Mouse (Mus musculus): Measurements from ENCODE around the gene Polr3g. TPM values are rescaled to one million over a fixed set of nuclear protein-coding genes. Genes with fewer than 3 reads are reported as not detected.

The Polr3g gene
- 11.5 TPM for polyA plus RNA-seq (2017; shearing (Covaris generic))

DNA sequence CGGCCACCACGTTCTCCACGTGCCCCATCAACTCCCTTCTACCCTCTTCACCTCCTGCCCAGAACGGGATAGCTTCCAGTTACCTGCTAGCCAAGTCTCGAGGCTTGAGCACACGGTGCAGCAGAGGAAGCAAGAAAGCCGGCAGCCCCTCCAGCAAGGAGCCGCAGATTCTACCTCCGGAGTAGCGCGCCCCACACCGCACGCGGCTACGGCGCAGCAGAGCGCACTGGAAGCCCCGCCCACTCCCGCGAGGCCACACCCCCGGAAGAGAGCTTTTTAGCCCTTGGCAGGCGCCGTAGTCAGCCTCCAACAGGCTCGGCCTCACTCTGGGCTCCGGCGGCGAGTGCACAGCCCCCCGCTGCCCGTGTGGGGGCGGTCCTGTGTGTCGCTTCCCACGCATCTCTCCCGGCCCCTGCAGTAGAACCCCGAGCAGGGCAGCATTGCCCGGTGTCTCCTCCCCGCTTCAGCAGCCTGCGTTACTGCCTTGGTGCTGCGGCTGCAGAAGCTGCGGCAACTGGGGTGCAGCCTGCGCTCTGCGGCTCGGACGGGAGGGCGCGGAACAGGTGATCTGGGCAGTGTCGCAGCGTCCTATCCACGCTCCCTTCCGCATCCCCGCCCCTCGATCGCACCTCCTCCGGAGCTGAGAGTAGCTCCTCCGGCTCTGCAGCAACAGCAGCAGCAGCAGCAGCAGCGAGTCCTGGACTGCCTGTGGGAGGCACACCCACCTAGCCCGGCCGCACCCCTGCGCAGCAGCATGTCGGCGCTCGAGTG, at the start of gene Polr3g, which contains the start of gene Mblac2:
Gene Polr3g (minus strand): TSS at position 239 of the 771 bp plus-strand sequence.
Gene Mblac2 (plus strand): TSS at position 567 of the 771 bp plus-strand sequence.

DNA sequence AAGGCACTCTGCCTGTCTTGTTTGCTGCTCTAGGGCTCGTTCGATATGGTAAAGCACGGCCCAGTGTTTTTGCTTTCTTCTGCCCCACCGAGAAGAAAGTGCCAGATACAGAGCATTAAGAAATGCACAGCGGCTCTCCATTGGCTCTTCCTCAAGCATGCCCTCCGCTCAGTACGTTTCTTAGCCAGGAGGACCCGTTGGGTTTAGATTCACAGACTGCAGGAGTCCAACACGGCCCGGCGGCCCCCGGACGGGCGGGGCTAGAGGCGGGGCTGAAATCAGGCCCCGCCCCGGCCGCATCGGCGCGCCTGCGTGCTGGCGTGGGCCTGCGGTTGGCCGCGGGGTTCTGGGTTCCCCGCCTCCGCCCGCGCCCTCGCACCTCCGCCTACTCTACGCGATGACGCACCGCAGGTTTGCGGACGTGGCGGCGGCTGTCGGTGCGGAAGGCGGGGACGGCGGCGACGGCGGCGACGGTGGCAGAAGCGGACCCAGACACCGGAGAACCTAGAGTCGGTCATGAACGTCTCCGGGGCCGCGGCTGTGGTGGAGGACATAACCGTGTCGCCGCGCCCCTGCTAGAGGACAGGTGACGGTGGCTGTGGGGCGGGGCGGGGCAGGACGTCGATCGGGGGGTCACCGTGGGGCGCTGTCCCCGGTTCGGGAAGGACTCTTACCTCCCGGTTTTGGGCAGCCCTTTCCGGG, 53.3 kb downstream of the Polr3g start, which contains the start of gene Lysmd3:
Gene Lysmd3 (plus strand): TSS at position 313 of the 702 bp plus-strand sequence.

GRCm38 (mm10) chr13:81632720-81633415, 77.9 kb downstream of the Polr3g start, which contains the start of gene Adgrv1:
Gene Adgrv1 (minus strand): TSS chr13:81633154.

Other genes with a start within 250 kb of the Polr3g start
- 0.45 TPM for gene Adgrv1, start 77.9 kb downstream of the Polr3g start, polyA plus RNA-seq (2017; shearing (Covaris generic))
- 29.4 TPM for gene Lysmd3, start 53.4 kb downstream of the Polr3g start, polyA plus RNA-seq (2017; shearing (Covaris generic))
- gene Mblac2, start 328 bp upstream of the Polr3g start, polyA plus RNA-seq (2017; shearing (Covaris generic)) = 12.2 TPM
- gene Cetn3, start 72.1 kb upstream of the Polr3g start, polyA plus RNA-seq (2017; shearing (Covaris generic)) = 140 TPM